Mouse (Mus musculus): Measurements from ENCODE around the gene Snx17.

- no peak for TF ChIP-seq CTCF (IDR thresholded peaks at IDR 0.05; ENCODE audit: control insufficient read depth, insufficient read depth, insufficient replicate concordance, low read depth, low read length)
- no peak for TF ChIP-seq POLR2A (IDR thresholded peaks at IDR 0.05; ENCODE audit: control insufficient read depth, low read depth, low read length)
Observed at GRCm38 (mm10) chr5:31168630-31169029, 24.4 kb upstream of the Snx17 start.
